Mouse (Mus musculus) olfactory bulb, adult 2 months (tissue): Measurements from ENCODE around the gene Tbx3. TPM values are rescaled to one million over a fixed set of nuclear protein-coding genes. Genes with fewer than 3 reads are reported as not detected.
A peak's percentile ranks its signal among the peaks of the same experiment; 100 is the strongest.

Experiments used
- H3K27ac ChIP-seq: fragments of 200-500 bp; 2 replicates; pipeline ENCODE4 v1.5.1; 2012; ENCODE audit warnings: low read depth, low read length; ENCODE audit not compliant: insufficient read depth
- H3K4me1 ChIP-seq: fragments of 200-500 bp; 2 replicates; pipeline ENCODE4 v1.6.1; 2012; ENCODE audit warnings: low read length; ENCODE audit not compliant: control insufficient read depth, insufficient read depth
- H3K4me3 ChIP-seq: fragments of 200-500 bp; 2 replicates; pipeline ENCODE4 v1.5.1; 2012; ENCODE audit warnings: mild to moderate bottlenecking, low read depth, low read length, moderate library complexity; ENCODE audit not compliant: insufficient read depth
- CTCF ChIP-seq: fragments of 200-500 bp; IDR thresholded peaks from 2 replicates; pipeline ENCODE4 v1.5.1; 2012; ENCODE audit warnings: low read depth, mild to moderate bottlenecking, low read length, moderate library complexity; ENCODE audit not compliant: insufficient read depth
- POLR2A ChIP-seq: fragments of 200-500 bp; IDR thresholded peaks from 2 replicates; pipeline ENCODE4 v1.6.1; 2012; ENCODE audit warnings: mild to moderate bottlenecking, low read depth, low read length, moderate library complexity; ENCODE audit not compliant: insufficient read depth
- WGBS: fragments of 180-500 bp; shearing (Covaris S2); methylation state at CpG from one replicate; pipeline ENCODE4 v1.1.7; 2018; 5-methylcytosine and 5-hydroxymethylcytosine counted together
- polyA plus RNA-seq: library from polyadenylated mRNA; stranded (reverse); fragments of >200 nt; gene quantifications from 2 replicates; pipeline ENCODE4 v1.2.4, GENCODE M21; 2012; ENCODE audit warnings: low replicate concordance; ENCODE audit not compliant: missing spikeins, insufficient read depth, insufficient read length

Tbx3 gene
- polyA plus RNA-seq, 1 experiment = not detected

DNA sequence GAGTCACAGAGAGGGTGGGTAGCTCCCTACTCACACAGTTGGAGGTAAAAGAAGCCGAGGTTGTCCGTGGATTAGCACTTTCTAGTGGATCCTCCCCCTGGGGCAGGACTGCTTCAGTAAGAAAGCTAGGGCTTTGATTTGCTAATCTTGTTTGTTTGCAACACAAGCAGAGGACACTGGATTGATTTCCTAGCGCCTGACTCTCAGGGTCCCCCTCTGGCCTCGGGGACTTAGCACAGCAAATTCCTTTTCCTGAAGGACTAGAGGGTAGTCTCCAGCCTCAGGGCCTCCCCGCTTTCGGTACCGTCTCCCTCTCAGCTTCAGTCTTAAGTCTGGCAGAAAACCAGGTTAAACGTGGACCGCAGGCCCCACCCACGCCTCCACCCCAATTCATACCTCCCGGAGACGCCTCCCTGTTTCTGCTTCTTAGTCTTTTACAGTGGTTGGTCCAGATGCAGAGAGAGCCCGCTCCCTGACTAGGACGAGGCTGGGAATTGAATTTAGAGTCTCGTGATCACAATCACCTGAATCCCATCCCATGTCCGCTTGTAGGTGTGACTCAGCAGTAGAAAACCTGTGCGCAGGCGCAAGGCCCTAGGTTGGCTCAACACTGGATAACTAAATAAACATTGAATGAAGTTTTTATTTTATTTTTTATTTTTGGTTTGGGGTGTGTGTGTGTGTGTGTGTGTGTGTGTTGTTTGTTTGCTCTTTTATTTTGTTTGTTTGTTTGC, 39.5 kb downstream of the Tbx3 start:
- 24% methylated on average over 18 of the region's 18 CpGs for WGBS
- Histone ChIP-seq H3K27ac (no peak overlapping the region), H3K4me1 (no peaks in the 10 kb centered on the region), H3K4me3 (no peak overlapping the region)
- TF ChIP-seq POLR2A = no peak
- no peak for TF ChIP-seq CTCF

DNA sequence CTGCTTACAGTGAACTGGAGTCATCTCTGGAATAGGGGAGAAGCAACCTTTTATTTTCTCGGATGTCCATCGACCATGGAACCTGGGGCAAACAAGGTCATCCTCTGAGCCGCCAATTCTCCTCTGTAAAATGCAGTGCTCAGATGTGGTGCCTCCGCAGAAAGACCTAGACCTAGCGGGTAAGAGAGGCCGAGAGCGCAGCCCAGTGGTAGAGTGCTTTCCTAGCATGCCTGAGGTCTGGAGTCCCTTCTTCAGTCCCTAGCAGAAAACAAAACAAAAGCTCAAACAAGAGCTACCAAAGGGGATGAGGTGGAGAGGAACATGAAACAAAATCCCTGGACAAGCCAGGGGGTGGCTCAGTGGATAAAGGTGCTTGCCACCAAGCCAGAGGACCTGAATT, 40.3 kb downstream of the Tbx3 start:
- H3K4me3 ChIP-seq = no peak overlapping the region
- H3K4me1 ChIP-seq = no peaks in the 10 kb centered on the region
- TF ChIP-seq POLR2A (no peak), CTCF (no peak)
- 22% methylated on average over 7 of the region's 7 CpGs for WGBS
- H3K27ac ChIP-seq = no peak overlapping the region

DNA sequence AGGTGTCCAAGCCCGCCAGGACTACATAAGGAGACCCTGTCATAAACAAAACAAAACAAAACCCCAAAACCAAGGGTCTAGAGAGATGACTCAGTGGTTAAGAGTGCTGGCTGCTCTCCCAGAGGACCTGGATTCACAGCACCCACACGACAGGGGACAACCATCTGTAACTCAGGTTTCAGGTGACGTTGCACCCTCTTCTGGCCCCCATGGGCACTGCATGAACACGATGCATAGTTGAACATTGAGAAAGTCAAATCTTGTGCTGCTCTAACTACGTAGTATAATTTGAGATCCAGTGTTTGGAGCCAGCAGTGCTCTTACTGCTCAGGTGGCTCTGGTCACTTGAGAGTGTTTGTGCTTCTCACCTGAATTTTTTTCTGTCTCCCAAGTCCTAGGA, 41.2 kb downstream of the Tbx3 start:
- Histone ChIP-seq H3K27ac (no peak overlapping the region), H3K4me1 (no peaks in the 10 kb centered on the region), H3K4me3 (no peak overlapping the region)
- 88% methylated on average over 5 of the region's 5 CpGs for WGBS
- no peak for TF ChIP-seq CTCF

DNA sequence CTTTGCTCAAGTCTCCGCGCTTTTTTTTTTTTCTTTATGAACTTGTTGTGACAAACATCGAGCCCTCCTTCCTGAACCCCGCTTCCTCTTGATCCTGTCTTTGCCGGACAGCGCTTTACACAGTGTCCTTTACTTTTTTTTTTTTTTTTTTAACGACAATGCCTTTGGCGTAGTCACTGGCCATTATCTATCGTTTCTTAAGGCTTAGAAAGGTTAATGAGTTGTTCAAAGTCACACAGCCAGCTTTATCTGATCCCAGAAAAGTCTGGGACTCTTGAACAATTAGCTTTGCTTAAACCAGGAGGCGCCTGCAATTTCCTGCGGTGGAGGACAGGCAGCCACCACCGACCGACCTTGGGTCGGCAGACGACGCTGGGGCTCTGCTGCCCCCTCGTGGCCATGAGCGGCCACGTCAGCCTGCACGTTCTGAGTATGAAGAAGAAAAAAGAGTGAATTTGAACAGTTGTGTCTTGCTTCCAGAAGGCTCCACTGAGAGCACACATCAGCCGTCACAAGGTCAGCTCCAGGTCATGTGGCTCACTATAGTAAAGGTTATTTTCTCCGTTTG, 42.3 kb downstream of the Tbx3 start:
- H3K4me3 ChIP-seq = no peak overlapping the region
- no peak overlapping the region for H3K27ac ChIP-seq
- WGBS = 6% methylated on average over 22 of the region's 22 CpGs
- H3K4me1 ChIP-seq = no peaks in the 10 kb centered on the region
- TF ChIP-seq CTCF (peak; percentile 96), POLR2A (no peak)

DNA sequence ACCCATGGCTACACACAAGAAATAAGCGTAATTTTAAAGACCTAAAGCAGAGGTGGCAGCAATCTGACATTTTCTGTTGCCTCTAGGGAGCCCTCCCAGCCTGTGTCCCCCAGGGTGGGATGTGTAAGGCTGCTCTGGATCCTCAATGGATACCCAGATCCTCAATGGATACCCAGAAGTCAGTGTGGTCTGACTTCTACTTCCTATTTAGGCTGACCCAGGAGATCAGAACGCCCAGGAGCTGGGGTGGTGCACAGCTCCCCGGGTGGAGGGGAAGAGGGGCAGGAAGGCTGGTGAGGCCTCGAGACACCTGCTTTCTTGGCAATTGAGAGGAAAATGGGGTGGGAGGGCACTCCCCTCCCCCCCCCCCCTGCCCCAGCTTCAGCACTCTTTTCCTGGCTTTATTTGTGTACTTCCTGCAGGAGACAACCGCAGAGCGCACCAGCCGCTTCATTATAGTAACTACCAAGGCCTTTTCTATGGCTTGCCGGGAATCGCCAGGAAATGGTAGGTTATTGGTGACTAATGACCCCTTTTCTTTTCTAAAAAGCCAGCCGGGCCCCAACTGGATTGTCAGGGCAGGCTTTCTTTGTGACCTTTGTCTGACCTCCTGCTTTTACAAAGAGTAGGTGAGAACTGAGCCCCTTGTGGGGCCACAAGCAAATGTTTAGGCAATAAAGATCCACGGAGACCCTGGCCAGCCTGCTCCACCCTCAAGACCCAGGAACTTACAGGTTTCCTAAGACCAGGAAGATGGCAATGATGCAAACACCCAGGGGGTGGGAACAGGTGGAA, 50.2 kb downstream of the Tbx3 start:
- Histone ChIP-seq H3K4me1 (no peaks in the 10 kb centered on the region), H3K27ac (no peak overlapping the region), H3K4me3 (no peak overlapping the region)
- 47% methylated on average over 11 of the region's 11 CpGs for WGBS
- TF ChIP-seq CTCF (no peak), POLR2A (no peak)

- Histone ChIP-seq H3K4me3 (no peak overlapping the region), H3K4me1 (no peaks in the 10 kb centered on the region), H3K27ac (no peak overlapping the region)
- no peak for TF ChIP-seq CTCF
- TF ChIP-seq POLR2A = no peak
- WGBS = 78% methylated on average over 7 of the region's 7 CpGs
Measured at GRCm38 (mm10) chr5:119732978-119733377, 62.5 kb downstream of the Tbx3 start.

Other genes starting within 250 kb of the Tbx3 start
- gene Tbx5, start 162.0 kb downstream of the Tbx3 start, polyA plus RNA-seq = not detected in 2 replicates